Mouse (Mus musculus) liver, embryonic 15.5 days (tissue): ENCODE measurements at regions not wholly inside any gene's neighbourhood (a gene's known extent, or its start where the extent isn't known, plus 50 kb on each side); places are given as distances from the start of the nearest gene placed in this dataset.
"Not testable (repeated sequence)": the region's sequence is repeated elsewhere in the genome, so short reads cannot be mapped to it uniquely, and the experiment has no call there.

Experiments used
- ATAC-seq: fragments of 200-750 bp; cut with Nextera tagmentation; 2 replicates; pipeline ENCODE4 v1.8.0; 2017; ENCODE audit warnings: moderate number of reproducible peaks, mild to moderate bottlenecking, moderate library complexity; ENCODE audit not compliant: insufficient read depth
- H3K27ac ChIP-seq: fragments of 300-500 bp; sonication (generic); replicated peaks from 2 replicates; pipeline ENCODE4 v1.5.1; 2015; ENCODE audit warnings: mild to moderate bottlenecking, inconsistent platforms
- H3K27me3 ChIP-seq: fragments of 300-500 bp; sonication (generic); 2 replicates; pipeline ENCODE4 v1.6.1; 2015; ENCODE audit warnings: mild to moderate bottlenecking, inconsistent platforms
- H3K36me3 ChIP-seq: fragments of 300-500 bp; sonication (generic); replicated peaks from 2 replicates; pipeline ENCODE4 v1.6.1; 2015; ENCODE audit warnings: moderate library complexity, mild to moderate bottlenecking, inconsistent platforms
- H3K4me1 ChIP-seq: fragments of 300-500 bp; sonication (generic); replicated peaks from 2 replicates; pipeline ENCODE4 v1.6.1; 2015; ENCODE audit warnings: inconsistent platforms
- H3K4me2 ChIP-seq: fragments of 300-500 bp; sonication (generic); 2 replicates; pipeline ENCODE4 v1.6.1; 2015; ENCODE audit warnings: moderate library complexity, mild to moderate bottlenecking, inconsistent platforms
- H3K4me3 ChIP-seq: fragments of 300-500 bp; sonication (generic); replicated peaks from 2 replicates; pipeline ENCODE4 v1.5.1; 2015; ENCODE audit warnings: mild to moderate bottlenecking, inconsistent platforms
- H3K9ac ChIP-seq: fragments of 300-500 bp; sonication (generic); 2 replicates; pipeline ENCODE4 v1.6.1; 2015; ENCODE audit warnings: moderate library complexity, mild to moderate bottlenecking, inconsistent platforms
- H3K9me3 ChIP-seq: fragments of 300-500 bp; sonication (generic); replicated peaks from 2 replicates; pipeline ENCODE4 v1.6.1; 2016; ENCODE audit warnings: inconsistent platforms
- WGBS: fragments of 180-500 bp; shearing (Covaris S2); methylation state at CpG from one replicate; pipeline ENCODE4 v1.1.7; 2015; ENCODE audit warnings: mixed read lengths; ENCODE audit not compliant: insufficient replicate concordance; 5-methylcytosine and 5-hydroxymethylcytosine counted together

DNA sequence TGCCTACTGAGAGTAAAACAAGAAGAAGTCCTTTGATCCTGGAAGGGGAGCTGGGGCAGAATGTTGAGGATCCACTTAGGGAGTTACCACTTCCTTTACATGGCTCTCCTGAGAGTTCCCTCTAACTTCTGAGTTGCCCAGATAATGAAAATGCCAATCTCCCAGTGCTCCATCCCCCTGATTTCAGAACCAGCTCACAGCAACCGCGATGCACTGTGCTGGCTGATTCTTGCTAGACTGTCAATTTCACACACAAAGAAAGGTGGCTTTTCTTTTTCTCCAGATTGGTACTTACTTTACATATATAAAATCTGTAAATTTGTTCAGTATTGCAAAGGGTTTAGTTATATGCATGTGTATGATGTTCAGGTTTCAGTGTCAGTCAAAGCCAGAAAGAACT lies 1248.1 kb upstream of the Adam24 start:
- 52% methylated on average over 2 of the region's 2 CpGs for WGBS

DNA sequence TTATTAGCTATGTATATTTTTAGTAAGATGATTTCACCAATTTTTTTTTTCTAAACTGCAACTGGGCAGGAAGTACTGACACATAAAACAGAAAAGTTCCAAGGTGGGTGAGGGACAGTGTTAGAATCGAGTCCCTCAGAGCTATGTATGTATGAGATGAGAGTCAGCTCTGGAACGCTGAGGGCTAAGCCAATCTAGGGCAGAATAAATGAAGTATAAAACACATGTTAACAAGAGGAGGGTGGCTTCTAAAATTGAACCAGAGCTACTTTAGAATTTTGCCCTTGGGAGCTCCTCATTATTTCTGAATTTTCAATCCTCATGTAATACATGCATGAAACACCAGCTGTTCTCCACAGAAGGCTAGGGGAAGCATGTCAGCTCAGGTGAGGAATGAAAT lies 1247.5 kb upstream of the Adam24 start:
- no peak for ATAC-seq
- Histone ChIP-seq H3K27me3 (no peaks in the 10 kb centered on the region), H3K36me3 (no peaks in the 10 kb centered on the region), H3K9ac (no peak overlapping the region), H3K9me3 (no peaks in the 10 kb centered on the region), H3K27ac (no peak overlapping the region), H3K4me1 (no peaks in the 10 kb centered on the region), H3K4me2 (no peak overlapping the region), H3K4me3 (no peak overlapping the region)
- WGBS = 51% methylated on average over 2 of the region's 2 CpGs

More for the DNA sequence above, 1248.1 kb upstream of the Adam24 start:
- H3K4me1 ChIP-seq = no peaks in the 10 kb centered on the region
- no peaks in the 10 kb centered on the region for H3K9me3 ChIP-seq
- H3K4me3 ChIP-seq = no peak overlapping the region
- H3K4me2 ChIP-seq = no peak overlapping the region
- H3K27me3 ChIP-seq = no peaks in the 10 kb centered on the region
- H3K36me3 ChIP-seq = no peaks in the 10 kb centered on the region
- no peak overlapping the region for H3K27ac ChIP-seq
- H3K9ac ChIP-seq = no peak overlapping the region
- ATAC-seq = no peak

DNA sequence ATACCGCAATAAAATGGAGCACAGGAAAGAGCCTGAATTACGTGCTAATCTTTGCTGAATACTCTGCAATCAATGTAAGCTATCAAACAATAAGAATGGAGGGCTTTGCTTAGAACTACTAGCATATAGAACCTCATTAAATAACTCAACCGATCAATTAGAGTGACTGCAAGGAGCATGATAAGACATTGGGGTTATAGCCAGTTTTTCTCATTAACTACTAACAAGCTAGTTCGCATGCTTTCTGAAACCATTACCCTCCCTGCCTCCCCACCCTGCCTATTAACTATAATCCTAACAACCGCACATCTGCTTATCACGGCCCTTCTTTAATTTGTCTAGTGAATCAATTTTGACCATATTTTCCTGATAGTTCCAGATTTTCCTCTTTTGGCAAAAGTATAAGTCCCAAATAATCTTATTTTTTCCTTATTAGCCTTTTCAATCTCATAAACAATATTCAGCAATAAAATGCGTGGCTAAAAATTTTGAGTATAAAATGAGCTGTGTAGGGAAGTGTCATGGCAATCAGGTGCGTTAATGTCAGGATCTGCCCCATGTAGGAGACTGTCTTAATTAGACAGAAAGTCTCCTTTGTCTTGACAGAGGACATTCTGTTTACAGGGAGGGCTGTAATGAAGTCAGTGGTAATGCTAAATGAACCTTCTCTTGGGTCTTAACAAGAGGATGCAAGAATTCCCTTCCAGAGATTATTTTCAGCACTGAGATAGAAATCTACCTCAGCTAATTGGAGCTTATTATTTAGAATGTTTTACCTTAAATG lies 1234.1 kb upstream of the Adam24 start:
- no peak for ATAC-seq
- WGBS = 65% methylated on average over 8 of the region's 8 CpGs
- H3K4me2 ChIP-seq = no peak overlapping the region

DNA sequence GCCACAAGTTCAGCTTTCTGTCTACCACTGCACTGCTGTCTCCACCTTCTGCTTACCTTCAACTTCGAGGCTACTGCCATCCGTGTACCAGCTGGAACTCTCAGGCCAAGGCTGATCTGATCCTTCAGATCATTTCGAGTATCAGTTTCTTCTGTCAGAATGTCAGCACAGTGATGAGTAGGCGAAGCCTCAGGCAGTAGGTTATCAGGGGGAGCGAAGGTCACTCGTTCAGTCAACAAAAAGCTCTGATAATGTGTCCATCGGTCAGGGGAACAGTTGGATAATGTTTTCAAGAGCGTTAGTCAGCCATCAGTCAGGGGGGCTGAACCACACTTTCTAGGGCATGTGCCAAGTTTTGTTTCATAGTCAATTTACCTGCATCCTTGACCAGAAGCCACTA lies 1183.7 kb upstream of the Adam24 start:
- 53% methylated on average over 8 of the region's 8 CpGs for WGBS
- ATAC-seq = peak; percentile 66; the same call in 1 of the 2 replicates
- H3K9ac ChIP-seq, H3K27ac ChIP-seq, H3K36me3 ChIP-seq, H3K9me3 ChIP-seq, H3K4me1 ChIP-seq, H3K4me2 ChIP-seq, H3K4me3 ChIP-seq, H3K27me3 ChIP-seq: not testable (repeated sequence)

More for the DNA sequence above, 1234.1 kb upstream of the Adam24 start:
- H3K27me3 ChIP-seq = no peaks in the 10 kb centered on the region
- no peaks in the 10 kb centered on the region for H3K9me3 ChIP-seq
- H3K4me3 ChIP-seq = no peak overlapping the region
- no peak overlapping the region for H3K27ac ChIP-seq
- H3K9ac ChIP-seq = no peak overlapping the region
- H3K4me1 ChIP-seq = no peaks in the 10 kb centered on the region
- no peaks in the 10 kb centered on the region for H3K36me3 ChIP-seq

DNA sequence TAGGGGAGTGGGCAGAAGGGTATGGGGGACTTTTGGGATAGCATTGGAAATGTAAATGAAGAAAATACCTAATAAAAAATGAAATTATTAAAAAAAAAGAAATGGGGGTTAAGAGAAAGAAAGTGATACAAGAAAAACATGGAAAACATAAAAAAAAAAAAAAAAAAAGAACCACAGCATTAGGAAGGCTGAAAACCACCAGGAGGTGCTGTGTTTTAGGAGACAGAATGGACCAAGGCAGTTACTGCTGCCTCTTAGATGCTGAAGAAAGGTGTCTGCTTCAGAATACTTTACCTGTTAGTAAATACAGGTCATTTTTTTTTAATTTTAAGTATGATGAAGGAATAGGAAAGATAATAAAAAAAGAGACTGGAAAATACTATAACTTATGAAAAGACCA lies 1174.5 kb upstream of the Adam24 start:
- H3K9ac ChIP-seq = no peak overlapping the region
- no peak for ATAC-seq
- H3K4me2 ChIP-seq = no peak overlapping the region
- no peaks in the 10 kb centered on the region for H3K4me1 ChIP-seq
- no peaks in the 10 kb centered on the region for H3K36me3 ChIP-seq
- H3K27me3 ChIP-seq = no peaks in the 10 kb centered on the region
- H3K27ac ChIP-seq = no peak overlapping the region
- H3K9me3 ChIP-seq = no peaks in the 10 kb centered on the region
- no peak overlapping the region for H3K4me3 ChIP-seq

DNA sequence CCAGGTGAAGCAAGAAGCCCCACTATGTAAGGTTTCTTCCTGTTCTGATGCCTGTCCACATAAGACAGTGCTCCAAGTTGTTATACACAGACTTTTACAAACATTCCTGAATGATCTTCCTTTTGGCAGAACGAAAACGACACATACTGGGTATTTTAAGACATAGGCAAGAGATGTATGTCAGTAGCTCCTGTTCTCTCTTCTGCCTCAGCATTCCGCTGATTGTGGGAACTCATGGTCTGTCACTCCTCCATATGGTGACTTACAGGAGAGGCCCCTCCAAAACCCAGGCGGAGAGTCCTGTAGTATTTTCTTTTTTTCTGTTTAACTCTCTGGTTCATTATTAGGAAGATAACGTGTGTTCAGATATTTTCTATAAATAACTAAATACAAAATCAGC lies 1170.6 kb upstream of the Adam24 start:
- H3K4me3 ChIP-seq = no peak overlapping the region
- H3K4me2 ChIP-seq = no peak overlapping the region
- no peak for ATAC-seq
- H3K27me3 ChIP-seq = no peaks in the 10 kb centered on the region
- H3K27ac ChIP-seq = no peak overlapping the region
- WGBS = 69% methylated on average over 5 of the region's 5 CpGs
- H3K9me3 ChIP-seq = no peaks in the 10 kb centered on the region
- H3K36me3 ChIP-seq = no peaks in the 10 kb centered on the region
- H3K4me1 ChIP-seq = no peaks in the 10 kb centered on the region
- no peak overlapping the region for H3K9ac ChIP-seq

DNA sequence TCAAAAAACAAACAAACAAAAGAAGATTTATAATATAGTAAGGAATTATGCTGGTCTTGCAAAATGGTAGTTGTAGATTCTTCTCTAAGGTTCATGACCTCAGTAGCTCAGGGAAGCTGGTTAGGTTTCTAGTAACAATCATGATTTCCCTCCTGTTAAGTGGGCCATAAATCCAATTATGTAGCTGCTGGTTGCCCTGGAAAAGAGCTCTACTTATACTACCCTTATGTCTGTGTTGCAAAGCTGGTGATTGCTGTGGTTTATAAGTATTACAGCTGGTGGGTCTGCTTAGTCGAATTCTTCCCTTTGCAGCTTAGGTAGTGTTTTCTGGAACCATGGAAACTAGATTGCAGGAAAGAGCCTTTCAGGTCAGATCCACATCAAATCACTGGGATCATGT lies 1161.9 kb upstream of the Adam24 start:
- Histone ChIP-seq H3K9me3 (no peaks in the 10 kb centered on the region), H3K9ac (no peak overlapping the region), H3K4me1 (no peaks in the 10 kb centered on the region), H3K4me3 (no peak overlapping the region), H3K36me3 (no peaks in the 10 kb centered on the region), H3K4me2 (no peak overlapping the region), H3K27ac (no peak overlapping the region), H3K27me3 (no peaks in the 10 kb centered on the region)
- no peak for ATAC-seq
- WGBS = 39% methylated on average over 1 of the region's 1 CpGs
